Mouse (Mus musculus) MEL (cell line): Measurements from ENCODE around the gene Poldip3. TPM values are rescaled to one million over a fixed set of nuclear protein-coding genes. Genes with fewer than 3 reads are reported as not detected.

ENCODE experiments used
- DNase-seq: peaks from one replicate; pipeline ENCODE4 v3.0.0; 2011; ENCODE audit warnings: low read depth, low spot score
- H3K27ac ChIP-seq: 2 replicates; pipeline ENCODE4 v1.5.1; 2012; ENCODE audit warnings: low read depth, mild to moderate bottlenecking, control low read depth, low read length, moderate library complexity; ENCODE audit not compliant: control insufficient read depth
- H3K27me3 ChIP-seq, 2 experiments: fragments of 150-350 bp in 1 of 2; sonication (generic) in 1 of 2; 2 replicates each; pipeline ENCODE4 v1.6.1; 2012; ENCODE audit warnings: low read length in 2 of 2, mild to moderate bottlenecking in 2 of 2, improper control_type of control experiment in 1 of 2, moderate library complexity in 1 of 2; ENCODE audit not compliant: insufficient read depth in 2 of 2, control insufficient read depth in 1 of 2
- H3K36me3 ChIP-seq, 2 experiments: 2 replicates each; pipeline ENCODE4 v1.6.1; 2012 to 2014; ENCODE audit warnings: low read length in 2 of 2, improper control_type of control experiment in 1 of 2, inconsistent platforms in 1 of 2, mild to moderate bottlenecking in 1 of 2; ENCODE audit not compliant: insufficient read depth in 2 of 2, control insufficient read depth in 1 of 2
- H3K4me1 ChIP-seq, 2 experiments: fragments of 150-350 bp in 1 of 2; sonication (generic) in 1 of 2; 2 replicates each; pipeline ENCODE4 v1.6.1; 2012; ENCODE audit warnings: low read length in 2 of 2, improper control_type of control experiment in 1 of 2, mild to moderate bottlenecking in 1 of 2; ENCODE audit not compliant: insufficient read depth in 2 of 2, control insufficient read depth in 1 of 2
- H3K4me3 ChIP-seq, 2 experiments: fragments of 150-350 bp in 1 of 2; sonication (generic) in 1 of 2; 2 replicates each; pipeline ENCODE4 v1.5.1; 2012; ENCODE audit warnings: low read depth in 2 of 2, low read length in 2 of 2, mild to moderate bottlenecking in 2 of 2, moderate library complexity in 2 of 2, control low read depth in 1 of 2, improper control_type of control experiment in 1 of 2; ENCODE audit not compliant: control insufficient read depth in 1 of 2, insufficient read depth in 1 of 2
- H3K79me2 ChIP-seq: 2 replicates; pipeline ENCODE4 v1.6.1; 2012; ENCODE audit warnings: mild to moderate bottlenecking, low read length, moderate library complexity; ENCODE audit not compliant: control insufficient read depth, poor library complexity, insufficient read depth
- H3K9ac ChIP-seq: 2 replicates; pipeline ENCODE4 v1.6.1; 2012; ENCODE audit warnings: low read depth, mild to moderate bottlenecking, control low read depth, low read length, moderate library complexity; ENCODE audit not compliant: control insufficient read depth, poor library complexity, severe bottlenecking
- H3K9me3 ChIP-seq: fragments of 150-350 bp; sonication (generic); replicated peaks from 2 replicates; pipeline ENCODE4 v1.6.1; 2012; ENCODE audit warnings: mild to moderate bottlenecking, low read length, improper control_type of control experiment, moderate library complexity; ENCODE audit not compliant: insufficient read depth
- BHLHE40 ChIP-seq: IDR thresholded peaks from 2 replicates; pipeline ENCODE4 v1.6.1; 2012; ENCODE audit warnings: low read depth, mild to moderate bottlenecking, inconsistent platforms, low read length, improper control_type of control experiment, borderline replicate concordance
- EP300 ChIP-seq, 2 experiments: IDR thresholded peaks; 2 replicates each; pipeline ENCODE4 v1.6.1; 2011; ENCODE audit warnings: improper control_type of control experiment in 2 of 2, low read length in 2 of 2, low read depth in 1 of 2, mild to moderate bottlenecking in 1 of 2
- ETS1 ChIP-seq: IDR thresholded peaks from 2 replicates; pipeline ENCODE4 v1.6.1; 2012; ENCODE audit warnings: low read depth, mild to moderate bottlenecking, inconsistent platforms, low read length, improper control_type of control experiment, moderate library complexity
- GABPA ChIP-seq: IDR thresholded peaks from 2 replicates; pipeline ENCODE4 v1.6.1; 2012; ENCODE audit warnings: low read depth, mild to moderate bottlenecking, inconsistent platforms, low read length, improper control_type of control experiment, moderate library complexity
- GATA1 ChIP-seq: IDR thresholded peaks from 2 replicates; pipeline ENCODE4 v1.6.1; 2011; ENCODE audit warnings: low read depth, low read length, improper control_type of control experiment
- JUND ChIP-seq: IDR thresholded peaks from 2 replicates; pipeline ENCODE4 v1.6.1; 2011; ENCODE audit warnings: low read depth, mild to moderate bottlenecking, improper control_type of control experiment, low read length
- MAFK ChIP-seq: IDR thresholded peaks from 2 replicates; pipeline ENCODE4 v1.6.1; 2011; ENCODE audit warnings: low read depth, mild to moderate bottlenecking, low read length, improper control_type of control experiment, borderline replicate concordance
- MAX ChIP-seq: IDR thresholded peaks from 2 replicates; pipeline ENCODE4 v1.6.1; 2011; ENCODE audit warnings: low read length, improper control_type of control experiment
- MYB ChIP-seq: IDR thresholded peaks from 2 replicates; pipeline ENCODE4 v1.6.1; 2011; ENCODE audit warnings: mild to moderate bottlenecking, low read depth, low read length, improper control_type of control experiment
- MYC ChIP-seq: IDR thresholded peaks from 2 replicates; pipeline ENCODE4 v1.6.1; 2011; ENCODE audit warnings: low read depth, mild to moderate bottlenecking, low read length, improper control_type of control experiment, moderate library complexity
- NELFE ChIP-seq: IDR thresholded peaks from 2 replicates; pipeline ENCODE4 v1.6.1; 2011; ENCODE audit warnings: low read depth, low read length, improper control_type of control experiment
- POLR2A ChIP-seq, 2 experiments: IDR thresholded peaks; 2 replicates each; pipeline ENCODE4 v1.6.1; 2011 to 2012; ENCODE audit warnings: low read length in 2 of 2, mild to moderate bottlenecking in 2 of 2, control low read depth in 1 of 2, improper control_type of control experiment in 1 of 2, low read depth in 1 of 2, moderate library complexity in 1 of 2; ENCODE audit not compliant: control insufficient read depth in 1 of 2, insufficient read depth in 1 of 2, poor library complexity in 1 of 2
- RAD21 ChIP-seq: IDR thresholded peaks from 2 replicates; pipeline ENCODE4 v1.6.1; 2011; ENCODE audit warnings: mild to moderate bottlenecking, low read depth, low read length, improper control_type of control experiment
- SIN3A ChIP-seq: IDR thresholded peaks from 2 replicates; pipeline ENCODE4 v1.6.1; 2012; ENCODE audit warnings: low read length, improper control_type of control experiment, inconsistent platforms
- SMC3 ChIP-seq: IDR thresholded peaks from 2 replicates; pipeline ENCODE4 v1.6.1; 2011; ENCODE audit warnings: low read depth, low read length, improper control_type of control experiment
- TBP ChIP-seq: IDR thresholded peaks from 2 replicates; pipeline ENCODE4 v1.8.0; 2011; ENCODE audit warnings: low read depth, low read length, improper control_type of control experiment
- TCF12 ChIP-seq: IDR thresholded peaks from 2 replicates; pipeline ENCODE4 v1.6.1; 2014; ENCODE audit warnings: low read depth, mild to moderate bottlenecking, inconsistent platforms, low read length, improper control_type of control experiment, moderate library complexity
- ZMIZ1 ChIP-seq: IDR thresholded peaks from 2 replicates; pipeline ENCODE4 v1.6.1; 2012; ENCODE audit warnings: low read depth, mild to moderate bottlenecking, inconsistent platforms, low read length, improper control_type of control experiment, moderate library complexity
- polyA plus RNA-seq, 2 experiments: library from polyadenylated mRNA; stranded (reverse) in 1 of 2; unstranded in 1 of 2; fragments of >175 nt in 1 of 2; fragments of >200 nt in 1 of 2; gene quantifications; 2 replicates each; pipeline versions ENCODE4 v1.2.1 to v1.2.4; 2012; ENCODE audit warnings: low replicate concordance in 2 of 2, low read depth in 1 of 2; ENCODE audit not compliant: insufficient read length in 2 of 2, insufficient read depth in 1 of 2, missing spikeins in 1 of 2
- total RNA-seq: library from RNA; depleted of rRNA; stranded (reverse); fragments of 300-350 nt; gene quantifications from 2 replicates; pipeline ENCODE4 v1.2.3, GENCODE M21; 2012

Poldip3 gene
- total and polyA plus RNA-seq, 3 experiments: 113 to 123 TPM; not detected in 1

DNA sequence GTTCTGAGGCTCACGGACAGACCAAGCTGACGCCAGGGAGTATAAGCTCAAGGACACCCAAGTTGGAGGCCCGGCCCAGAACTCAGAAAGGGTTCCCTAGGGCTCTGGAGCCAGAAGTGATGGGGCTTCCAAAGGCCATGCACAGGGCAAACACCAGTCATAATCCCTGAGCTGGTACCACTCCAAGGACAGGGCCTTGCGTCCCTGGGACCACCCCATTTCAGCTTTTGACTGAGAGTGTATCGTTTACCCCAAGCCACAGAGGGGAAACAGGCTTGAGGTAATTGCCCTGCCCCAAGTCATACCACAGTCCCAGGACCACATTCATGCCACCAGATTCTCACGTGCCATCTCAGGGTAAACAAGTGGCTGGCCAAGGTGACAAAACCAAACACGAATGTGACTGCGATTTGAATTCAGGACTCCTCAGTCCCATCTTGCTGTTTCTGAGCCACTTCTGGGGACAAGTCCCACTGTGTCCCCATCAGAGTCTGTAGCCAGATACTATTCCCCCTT is 18.4 kb upstream of the Poldip3 start:
- no peaks in the 10 kb centered on the region for H3K27me3 ChIP-seq
- no peak for TF ChIP-seq BHLHE40
- TF ChIP-seq EP300 (IDR thresholded peaks at IDR 0.05; ENCODE audit: low read depth in 1 of 2, low read length in 2 of 2): no peak
- no peak for TF ChIP-seq RAD21
- TF ChIP-seq TCF12: no peak
- no peak for TF ChIP-seq SIN3A
- no peak for TF ChIP-seq TBP
- no peak for TF ChIP-seq NELFE
- no peak for TF ChIP-seq ETS1
- no peak for TF ChIP-seq MYB
- no peak for TF ChIP-seq SMC3
- no peak for TF ChIP-seq MYC
- TF ChIP-seq ZMIZ1: no peak
- TF ChIP-seq MAX: no peak
- no peak for TF ChIP-seq GABPA
- H3K36me3 ChIP-seq: peaks cover 0 to 15% of the 10 kb centered on the region in 2 experiments; a peak in 2 of 4 replicates
- H3K79me2 ChIP-seq: no peaks in the 10 kb centered on the region; the same call in 1 of the 2 replicates
- H3K9me3 ChIP-seq: no peaks in the 10 kb centered on the region
- no peak for DNase-seq
- H3K27ac ChIP-seq: no peak overlapping the region
- no peak overlapping the region for H3K9ac ChIP-seq
- peaks cover 7 to 23% of the 10 kb centered on the region in 2 experiments for H3K4me1 ChIP-seq
- no peak overlapping the region for H3K4me3 ChIP-seq

DNA sequence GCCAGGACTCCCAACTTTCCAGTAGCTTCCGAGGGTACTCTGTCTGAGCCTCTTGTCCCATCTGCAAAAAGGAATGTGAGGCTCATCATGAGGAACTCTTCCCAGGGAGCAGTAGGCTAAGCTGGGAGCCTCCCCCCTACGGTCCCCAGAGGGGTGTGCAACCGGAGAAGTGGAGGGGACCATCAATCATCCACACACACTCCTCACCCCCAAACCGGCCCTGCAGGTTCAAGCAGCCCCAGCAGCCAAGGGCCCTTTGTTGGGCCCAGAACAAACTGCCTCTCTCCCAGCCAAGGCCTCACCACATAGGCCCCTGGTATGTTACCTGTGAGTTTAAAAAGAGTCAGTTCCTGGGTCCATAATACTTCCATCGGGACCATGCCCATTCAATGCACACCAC is 17.9 kb upstream of the Poldip3 start:
- no peak for DNase-seq
- H3K4me3 ChIP-seq: no peak overlapping the region
- H3K27me3 ChIP-seq: no peaks in the 10 kb centered on the region
- H3K4me1 ChIP-seq: peaks cover 7 to 23% of the 10 kb centered on the region in 2 experiments
- H3K79me2 ChIP-seq: no peaks in the 10 kb centered on the region; the same call in 1 of the 2 replicates
- H3K36me3 ChIP-seq: peaks cover 0 to 15% of the 10 kb centered on the region in 2 experiments; a peak in 2 of 4 replicates
- H3K27ac ChIP-seq: no peak overlapping the region
- no peak overlapping the region for H3K9ac ChIP-seq
- no peaks in the 10 kb centered on the region for H3K9me3 ChIP-seq
- TF ChIP-seq JUND: no peak
- no peak for TF ChIP-seq MYC
- no peak for TF ChIP-seq POLR2A (IDR thresholded peaks at IDR 0.05; ENCODE audit: control insufficient read depth in 1 of 2, insufficient read depth in 1 of 2, low read depth in 1 of 2, low read length in 2 of 2, poor library complexity in 1 of 2)
- TF ChIP-seq MAFK: no peak
- TF ChIP-seq GATA1: no peak
- TF ChIP-seq EP300 (IDR thresholded peaks at IDR 0.05; ENCODE audit: low read depth in 1 of 2, low read length in 2 of 2): no peak
